Mouse (Mus musculus): ENCODE results near the gene Il4ra. TPM values are rescaled to one million over a fixed set of nuclear protein-coding genes. Genes with fewer than 3 reads are reported as not detected.

Il4ra gene
- polyA plus RNA-seq (2014; fragmentation: Nextera tagmentation; extraction: Ambion mirVana), result 2.6 and 3.5 TPM in 2 replicates

- Histone ChIP-seq H3K27me3 (ENCODE audit: control insufficient read depth, insufficient read depth, low read length) (peaks cover 16% of the 10 kb centered on the region), H3K4me1 (ENCODE audit: control insufficient read depth, insufficient read depth, low read length) (peaks cover 12% of the 10 kb centered on the region), H3K9ac (ENCODE audit: low read length) (peak within 1 kb of the TSS; percentile 63), H3K4me2 (peak within 1 kb of the TSS; percentile 74), H3K27ac (ENCODE audit: low read depth, low read length) (no peak within 1 kb of the TSS), H3K36me3 (ENCODE audit: control insufficient read depth, insufficient read depth, low read length) (no peaks in the 10 kb centered on the region), H3K9me3 (ENCODE audit: control insufficient read depth, low read length) (no peaks in the 10 kb centered on the region), H3K4me3 (ENCODE audit: low read depth, low read length) (peak within 1 kb of the TSS; percentile 51)
- WGBS, result 2% methylated on average over 52 of the region's 52 CpGs
- DNase-seq (ENCODE audit: low spot score, missing footprints) (peak; percentile 97), ATAC-seq (ENCODE audit: low FRiP score) (peak; percentile 96)
Observed at GRCm38 (mm10) chr7:125551766-125552709, at the start of gene Il4ra. TSS of gene Il4ra (plus strand) at chr7:125552120.

- Histone ChIP-seq H3K9me3 (ENCODE audit: control insufficient read depth, low read length) (no peaks in the 10 kb centered on the region), H3K4me3 (ENCODE audit: low read depth, low read length) (no peak overlapping the region), H3K9ac (ENCODE audit: low read length) (no peak overlapping the region), H3K4me1 (ENCODE audit: control insufficient read depth, insufficient read depth, low read length) (no peaks in the 10 kb centered on the region), H3K36me3 (ENCODE audit: control insufficient read depth, insufficient read depth, low read length) (no peaks in the 10 kb centered on the region), H3K4me2 (no peak overlapping the region), H3K27ac (ENCODE audit: low read depth, low read length) (no peak overlapping the region), H3K27me3 (ENCODE audit: control insufficient read depth, insufficient read depth, low read length) (no peaks in the 10 kb centered on the region)
- WGBS, result 77% methylated on average over 5 of the region's 5 CpGs
- ATAC-seq (ENCODE audit: low FRiP score), result no peak
- no peak for DNase-seq (ENCODE audit: low spot score, missing footprints)
Observed at GRCm38 (mm10) chr7:125503374-125504092, 48.4 kb upstream of the Il4ra start.

- Histone ChIP-seq H3K9me3 (ENCODE audit: control insufficient read depth, low read length) (no peaks in the 10 kb centered on the region), H3K36me3 (ENCODE audit: control insufficient read depth, insufficient read depth, low read length) (no peaks in the 10 kb centered on the region), H3K4me1 (ENCODE audit: control insufficient read depth, insufficient read depth, low read length) (no peaks in the 10 kb centered on the region), H3K9ac (ENCODE audit: low read length) (no peak overlapping the region), H3K4me3 (ENCODE audit: low read depth, low read length) (no peak overlapping the region), H3K27me3 (ENCODE audit: control insufficient read depth, insufficient read depth, low read length) (no peaks in the 10 kb centered on the region), H3K4me2 (no peak overlapping the region), H3K27ac (ENCODE audit: low read depth, low read length) (no peak overlapping the region)
- ATAC-seq (ENCODE audit: low FRiP score) (no peak), DNase-seq (ENCODE audit: low spot score, missing footprints) (no peak)
- 95% methylated on average over 5 of the region's 5 CpGs for WGBS
Observed at GRCm38 (mm10) chr7:125504618-125505017, 47.3 kb upstream of the Il4ra start.

GRCm38 (mm10) chr7:125505568-125505967 lies 46.4 kb upstream of the Il4ra start:
- Histone ChIP-seq H3K27me3 (ENCODE audit: control insufficient read depth, insufficient read depth, low read length) (no peaks in the 10 kb centered on the region), H3K9me3 (ENCODE audit: control insufficient read depth, low read length) (no peaks in the 10 kb centered on the region), H3K4me2 (no peak overlapping the region), H3K9ac (ENCODE audit: low read length) (no peak overlapping the region), H3K27ac (ENCODE audit: low read depth, low read length) (no peak overlapping the region), H3K4me3 (ENCODE audit: low read depth, low read length) (no peak overlapping the region), H3K4me1 (ENCODE audit: control insufficient read depth, insufficient read depth, low read length) (no peaks in the 10 kb centered on the region), H3K36me3 (ENCODE audit: control insufficient read depth, insufficient read depth, low read length) (no peaks in the 10 kb centered on the region)
- ATAC-seq (ENCODE audit: low FRiP score), result no peak
- WGBS, result 92% methylated on average over 10 of the region's 10 CpGs
- DNase-seq (ENCODE audit: low spot score, missing footprints), result no peak

- no peak overlapping the region for H3K4me2 ChIP-seq
- 93% methylated on average over 2 of the region's 2 CpGs for WGBS
- DNase-seq (ENCODE audit: low spot score, missing footprints) (no peak), ATAC-seq (ENCODE audit: low FRiP score) (no peak)
- no peaks in the 10 kb centered on the region for H3K27me3 ChIP-seq (ENCODE audit: control insufficient read depth, insufficient read depth, low read length)
- no peaks in the 10 kb centered on the region for H3K36me3 ChIP-seq (ENCODE audit: control insufficient read depth, insufficient read depth, low read length)
- H3K4me3 ChIP-seq (ENCODE audit: low read depth, low read length), result no peak overlapping the region
- H3K27ac ChIP-seq (ENCODE audit: low read depth, low read length), result no peak overlapping the region
- H3K4me1 ChIP-seq (ENCODE audit: control insufficient read depth, insufficient read depth, low read length), result no peaks in the 10 kb centered on the region
- no peak overlapping the region for H3K9ac ChIP-seq (ENCODE audit: low read length)
- H3K9me3 ChIP-seq (ENCODE audit: control insufficient read depth, low read length), result no peaks in the 10 kb centered on the region
Observed at GRCm38 (mm10) chr7:125507279-125507678, 44.6 kb upstream of the Il4ra start.

- WGBS, result 85% methylated on average over 5 of the region's 5 CpGs
- H3K36me3 ChIP-seq (ENCODE audit: control insufficient read depth, insufficient read depth, low read length), result no peaks in the 10 kb centered on the region
- H3K4me2 ChIP-seq, result no peak overlapping the region
- no peak overlapping the region for H3K27ac ChIP-seq (ENCODE audit: low read depth, low read length)
- DNase-seq (ENCODE audit: low spot score, missing footprints) (no peak), ATAC-seq (ENCODE audit: low FRiP score) (no peak)
- no peak overlapping the region for H3K4me3 ChIP-seq (ENCODE audit: low read depth, low read length)
- no peaks in the 10 kb centered on the region for H3K27me3 ChIP-seq (ENCODE audit: control insufficient read depth, insufficient read depth, low read length)
- H3K9ac ChIP-seq (ENCODE audit: low read length), result no peak overlapping the region
- H3K9me3 ChIP-seq (ENCODE audit: control insufficient read depth, low read length), result no peaks in the 10 kb centered on the region
- H3K4me1 ChIP-seq (ENCODE audit: control insufficient read depth, insufficient read depth, low read length), result no peaks in the 10 kb centered on the region
Observed at GRCm38 (mm10) chr7:125511432-125511831, 40.5 kb upstream of the Il4ra start.

GRCm38 (mm10) chr7:125511852-125512251 lies 40.1 kb upstream of the Il4ra start:
- Histone ChIP-seq H3K4me3 (ENCODE audit: low read depth, low read length) (no peak overlapping the region), H3K36me3 (ENCODE audit: control insufficient read depth, insufficient read depth, low read length) (no peaks in the 10 kb centered on the region), H3K27me3 (ENCODE audit: control insufficient read depth, insufficient read depth, low read length) (no peaks in the 10 kb centered on the region), H3K4me1 (ENCODE audit: control insufficient read depth, insufficient read depth, low read length) (no peaks in the 10 kb centered on the region), H3K27ac (ENCODE audit: low read depth, low read length) (no peak overlapping the region), H3K9ac (ENCODE audit: low read length) (no peak overlapping the region), H3K9me3 (ENCODE audit: control insufficient read depth, low read length) (no peaks in the 10 kb centered on the region), H3K4me2 (no peak overlapping the region)
- no peak for ATAC-seq (ENCODE audit: low FRiP score)
- DNase-seq (ENCODE audit: low spot score, missing footprints), result no peak
- whole genome bisulfite sequencing, result 75% methylated on average over 2 of the region's 2 CpGs

- Histone ChIP-seq H3K27me3 (ENCODE audit: control insufficient read depth, insufficient read depth, low read length) (no peaks in the 10 kb centered on the region), H3K36me3 (ENCODE audit: control insufficient read depth, insufficient read depth, low read length) (no peaks in the 10 kb centered on the region), H3K4me2 (no peak overlapping the region), H3K4me1 (ENCODE audit: control insufficient read depth, insufficient read depth, low read length) (no peaks in the 10 kb centered on the region), H3K9me3 (ENCODE audit: control insufficient read depth, low read length) (no peaks in the 10 kb centered on the region), H3K4me3 (ENCODE audit: low read depth, low read length) (no peak overlapping the region), H3K27ac (ENCODE audit: low read depth, low read length) (no peak overlapping the region), H3K9ac (ENCODE audit: low read length) (no peak overlapping the region)
- 68% methylated on average over 5 of the region's 5 CpGs for WGBS
- ATAC-seq (ENCODE audit: low FRiP score) (no peak), DNase-seq (ENCODE audit: low spot score, missing footprints) (no peak)
Observed at GRCm38 (mm10) chr7:125515081-125515853, 36.7 kb upstream of the Il4ra start.

Measured in midbrain, embryonic 11.5 days (tissue).